Mouse (Mus musculus) thymus, postnatal 10 days (tissue): ENCODE measurements at regions not wholly inside any gene's neighbourhood (a gene's known extent, or its start where the extent isn't known, plus 50 kb on each side); places are given as distances from the start of the nearest gene placed in this dataset.

Experiments used
- DNase-seq, 2 experiments: peaks; one replicate each; pipeline ENCODE4 v3.0.0; 2021; ENCODE audit warnings: low spot score in 2 of 2

GRCm38 (mm10) chr13:112171940-112172715 is 116.1 kb upstream of the Ankrd55 start:
- no peak for DNase-seq

DNA sequence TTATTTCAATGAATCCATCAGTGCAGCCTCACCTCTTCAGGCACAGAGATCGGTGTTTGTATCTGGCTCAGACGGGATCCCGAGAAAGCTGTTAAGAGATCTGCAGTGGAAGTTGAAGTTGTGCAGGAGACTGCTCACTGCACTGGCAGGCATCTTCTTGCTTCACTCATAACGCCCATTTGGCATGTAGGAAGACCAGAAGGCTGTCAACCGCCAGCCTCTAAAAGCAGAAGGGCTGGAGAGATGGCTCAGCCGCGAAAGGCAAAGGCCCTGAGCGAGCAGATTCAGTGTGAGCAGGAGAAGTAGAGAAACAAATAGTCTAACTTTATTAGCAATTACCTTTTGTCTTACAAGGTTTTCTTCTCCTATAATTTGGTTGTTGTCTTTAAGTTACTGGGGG is 114.3 kb upstream of the Ankrd55 start:
- DNase-seq: no peak

- DNase-seq: no peak
Observed at GRCm38 (mm10) chr13:112178031-112178430, 110.2 kb upstream of the Ankrd55 start.

- no peak for DNase-seq
Observed at GRCm38 (mm10) chr13:112183996-112184395, 104.3 kb upstream of the Ankrd55 start.

DNA sequence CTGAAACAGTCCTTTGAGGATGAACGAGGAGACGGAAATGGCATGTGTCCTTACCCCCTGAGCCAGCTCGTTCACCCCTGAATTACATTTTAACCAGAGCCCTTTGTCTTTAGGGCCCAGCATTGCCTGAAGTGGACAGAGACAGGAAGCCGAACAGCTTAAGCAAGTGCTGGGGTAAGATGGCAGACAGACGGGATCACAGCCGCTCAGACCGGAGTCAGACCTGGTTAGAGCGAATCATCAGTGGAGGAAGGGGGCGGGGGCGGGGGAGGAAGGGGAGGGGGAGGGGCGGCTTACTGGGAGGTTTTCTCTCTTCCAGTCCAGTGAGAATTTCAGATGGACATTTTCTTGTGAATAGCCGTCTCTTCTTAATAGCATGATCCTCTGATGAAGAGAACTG is 103.1 kb upstream of the Ankrd55 start:
- DNase-seq: no peak

- DNase-seq: no peak
Observed at GRCm38 (mm10) chr13:112187226-112187625, 101.0 kb upstream of the Ankrd55 start.

DNA sequence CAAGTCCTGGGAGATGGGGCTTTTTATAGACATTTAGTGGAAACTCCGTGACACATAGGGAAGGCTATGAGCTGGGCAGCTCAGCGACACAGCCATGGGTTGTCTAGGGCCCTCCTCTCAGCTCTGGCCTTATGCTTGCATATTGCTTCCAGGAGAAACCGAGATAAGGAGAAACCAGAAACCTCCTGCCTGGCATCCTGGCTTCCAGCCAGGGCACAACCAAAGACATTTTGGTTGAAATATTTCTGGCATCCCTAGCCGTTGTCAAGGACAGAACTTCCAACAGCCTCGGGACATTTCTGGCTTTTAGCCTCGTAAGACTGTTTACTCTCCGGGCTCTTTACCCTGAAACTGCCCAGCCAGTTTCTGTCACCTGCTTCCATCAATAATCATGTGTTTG is 99.9 kb upstream of the Ankrd55 start:
- no peak for DNase-seq

DNA sequence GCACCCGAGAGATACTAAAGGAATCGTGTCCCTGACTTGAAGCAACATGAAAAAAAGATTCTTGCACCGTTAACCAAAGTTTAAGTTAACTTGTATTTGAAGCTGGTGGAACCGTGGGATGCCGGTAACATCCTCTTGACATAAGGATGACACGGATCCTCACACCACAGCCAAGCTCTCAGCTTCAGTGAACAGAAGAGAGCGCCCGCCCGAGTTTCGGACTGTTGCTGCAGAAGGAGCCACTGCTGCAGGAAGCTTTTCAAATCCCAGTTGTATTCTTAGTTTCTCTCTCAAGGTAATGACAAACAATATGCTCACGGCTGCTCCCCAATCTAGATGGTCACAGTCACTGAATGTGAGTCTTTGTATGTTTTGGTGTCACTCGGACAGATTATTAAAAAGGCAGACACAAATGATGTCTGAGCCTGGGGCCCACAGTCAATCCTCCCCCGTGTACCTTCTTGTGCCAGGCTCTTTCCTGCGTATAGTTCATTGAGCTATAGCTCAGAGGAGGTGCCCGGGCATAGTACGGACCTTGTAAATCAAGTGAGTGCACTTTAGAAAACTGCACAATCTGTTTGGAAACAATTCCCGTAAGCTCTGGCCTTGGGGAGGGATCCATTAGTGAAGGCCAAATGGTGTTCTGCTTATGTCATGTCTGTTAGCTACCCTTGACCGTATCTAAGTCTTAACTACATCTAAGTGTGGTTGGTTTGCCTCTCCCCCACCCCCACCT is 99.3 kb upstream of the Ankrd55 start:
- DNase-seq: no peak

DNA sequence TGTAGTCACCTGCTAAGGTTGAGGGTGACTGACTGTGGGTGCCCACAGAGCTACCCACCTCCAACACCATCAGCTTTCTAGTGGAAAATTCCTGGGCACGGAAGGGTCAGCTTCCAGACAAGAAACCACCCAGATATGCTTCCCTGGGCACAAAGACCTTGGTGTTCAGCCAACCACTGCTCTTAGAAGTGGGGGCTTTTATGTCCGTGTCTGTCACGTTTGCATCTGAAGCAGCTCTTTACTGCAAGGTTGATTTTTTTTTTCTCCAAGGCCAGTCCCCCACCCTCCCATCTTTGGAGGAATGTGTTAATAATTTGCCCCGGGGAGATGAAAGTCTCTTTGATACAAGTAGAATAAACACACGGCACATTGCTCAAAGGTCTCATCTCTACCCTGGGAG is 98.6 kb upstream of the Ankrd55 start:
- no peak for DNase-seq

DNA sequence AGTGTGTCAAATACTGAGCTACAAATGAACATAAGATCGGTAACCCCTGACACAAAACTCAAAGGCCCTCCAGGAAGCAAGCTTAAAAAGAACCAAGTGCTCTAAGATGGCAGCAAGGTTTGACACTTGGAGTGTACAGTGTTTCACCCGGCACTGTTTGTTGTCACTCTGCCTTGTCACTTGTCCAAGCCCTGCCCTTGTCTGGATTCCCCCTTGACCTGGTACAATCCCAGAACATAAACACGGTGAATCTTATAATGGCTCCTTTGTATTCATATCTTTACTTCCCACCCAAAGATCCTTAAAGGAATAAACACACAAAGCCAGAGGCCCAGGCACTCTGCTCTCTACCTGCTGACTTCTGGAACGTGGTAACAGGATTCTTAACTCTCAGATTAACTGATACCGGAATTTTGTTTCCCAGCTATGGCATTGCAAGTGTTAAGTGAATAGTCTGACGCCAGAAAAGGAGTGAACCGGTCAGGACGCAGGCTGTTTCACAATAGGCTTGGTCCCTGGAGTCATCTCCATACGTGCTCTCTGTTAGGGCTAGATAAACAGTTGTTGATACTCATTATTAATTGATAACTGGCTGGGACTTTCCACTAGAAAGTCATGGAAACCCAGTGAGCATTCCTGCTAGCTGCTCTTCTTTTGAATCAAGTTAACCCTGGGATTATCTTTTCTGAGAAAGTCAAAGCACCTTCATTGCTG is 95.9 kb upstream of the Ankrd55 start:
- DNase-seq: no peak

- DNase-seq: no peak
Observed at GRCm38 (mm10) chr13:112193676-112194075, 94.6 kb upstream of the Ankrd55 start.

DNA sequence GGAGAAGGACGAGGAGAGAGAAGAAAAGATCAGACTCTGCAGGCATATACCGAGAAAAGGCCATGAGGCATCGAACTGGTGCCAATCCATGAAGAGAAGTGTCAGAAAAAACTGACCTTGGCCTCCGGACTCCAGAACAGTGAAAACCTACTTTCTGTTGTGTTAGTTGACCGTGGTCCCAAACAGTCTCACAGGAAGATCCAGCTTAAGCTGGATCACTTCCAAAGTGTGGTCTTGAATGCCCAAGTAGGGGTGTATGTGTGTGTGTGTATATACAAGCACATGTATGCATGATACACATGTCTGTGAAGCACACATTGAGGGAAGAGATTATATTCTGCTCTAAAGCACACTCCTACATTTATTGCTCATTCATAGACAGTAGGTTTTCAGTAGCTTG is 93.3 kb upstream of the Ankrd55 start:
- no peak for DNase-seq

DNA sequence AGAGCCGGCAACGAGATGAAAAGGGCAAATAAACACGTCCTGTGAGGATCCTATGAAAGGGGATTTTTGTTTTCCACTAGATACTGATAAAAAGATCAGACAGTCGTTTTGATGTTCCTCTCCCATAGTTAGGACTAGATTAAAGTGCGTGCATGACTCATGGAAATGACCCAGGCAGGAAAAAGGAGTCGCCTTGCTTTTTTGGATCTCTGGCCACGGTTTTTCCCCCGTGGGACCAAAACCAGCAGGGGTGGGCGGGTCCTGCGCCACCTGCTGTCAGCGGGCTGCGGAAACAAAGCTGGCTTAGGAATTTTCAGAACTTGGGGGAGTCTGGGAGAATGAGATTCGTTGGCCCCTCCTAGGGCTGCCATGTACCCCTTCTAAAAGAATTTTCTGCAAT is 91.5 kb upstream of the Ankrd55 start:
- peak in 1 of 2 experiments; percentile 45 for DNase-seq

- DNase-seq: no peak
Observed at GRCm38 (mm10) chr13:112203721-112204120, 84.5 kb upstream of the Ankrd55 start.

DNA sequence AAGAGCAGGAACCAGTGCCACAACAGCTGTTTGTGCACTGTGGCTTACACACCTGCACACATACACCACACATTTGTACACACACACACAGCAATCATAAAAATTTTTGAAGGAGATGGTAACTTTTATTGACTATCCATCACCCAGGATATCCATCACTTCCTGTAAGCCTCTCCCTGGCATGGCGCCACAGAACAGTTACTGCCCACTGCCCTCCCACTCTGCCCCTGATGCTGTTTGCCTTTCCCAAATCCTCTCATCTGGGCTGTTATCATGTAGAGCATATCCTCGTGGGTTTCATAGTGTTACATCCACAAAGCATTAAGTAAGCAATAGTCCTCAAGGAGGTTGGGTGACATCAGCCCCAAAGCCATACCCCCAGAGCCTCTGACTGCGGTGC is 84.0 kb upstream of the Ankrd55 start:
- DNase-seq: no peak

GRCm38 (mm10) chr13:112204813-112205212 is 83.4 kb upstream of the Ankrd55 start:
- DNase-seq: no peak

DNA sequence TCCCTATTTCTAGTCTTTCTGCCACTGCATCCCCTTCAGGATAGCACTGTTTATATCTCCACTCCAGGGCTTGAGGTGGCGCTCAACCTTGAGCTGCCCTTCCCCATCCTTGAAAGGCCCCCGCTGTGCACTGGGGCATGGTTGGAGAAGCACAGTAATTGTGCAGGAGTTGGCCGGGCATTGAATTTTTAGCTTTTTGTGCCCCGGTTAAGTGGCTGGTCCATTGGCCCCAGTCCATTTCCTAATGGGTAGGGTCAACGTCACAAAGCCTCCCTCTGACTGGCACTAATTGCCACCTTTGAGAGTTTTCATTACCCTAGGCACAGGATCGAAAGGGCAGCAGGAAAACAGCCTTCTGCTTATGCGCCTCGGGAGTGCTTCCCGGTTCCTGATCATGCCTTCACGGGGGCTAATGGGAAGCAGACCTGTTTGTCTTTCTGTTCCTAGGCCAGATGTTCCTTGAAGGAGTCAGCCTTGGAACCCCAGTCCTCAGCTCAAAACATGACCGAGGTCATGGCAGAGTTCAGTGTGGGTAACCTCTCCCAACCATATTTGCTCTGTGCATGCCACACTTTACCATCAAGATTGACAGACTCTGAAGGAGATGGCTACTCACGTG is 80.5 kb upstream of the Ankrd55 start:
- DNase-seq: no peak

DNA sequence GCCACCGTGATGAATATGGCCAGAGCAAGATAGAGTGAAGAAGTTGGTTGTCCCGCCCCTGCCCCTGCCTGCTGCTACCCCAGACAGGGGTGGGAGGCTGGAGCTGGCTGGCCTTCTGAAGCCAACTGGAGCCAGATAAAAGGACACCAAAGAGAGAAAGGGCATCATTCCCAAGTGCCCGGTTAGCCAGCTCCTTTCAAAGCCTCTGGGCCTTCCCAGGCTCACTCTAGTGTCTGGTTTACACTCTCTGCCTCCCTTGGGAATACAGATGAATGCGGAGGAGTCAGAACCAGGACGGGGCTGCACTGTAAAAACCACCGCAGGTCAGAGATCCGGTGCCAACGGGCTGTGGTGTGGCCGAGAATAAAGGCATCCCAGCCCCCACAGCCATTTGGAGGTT is 76.4 kb upstream of the Ankrd55 start:
- no peak for DNase-seq

GRCm38 (mm10) chr13:112212391-112212790 is 75.9 kb upstream of the Ankrd55 start:
- no peak for DNase-seq

GRCm38 (mm10) chr13:112213652-112214081 is 74.6 kb upstream of the Ankrd55 start:
- no peak for DNase-seq

DNA sequence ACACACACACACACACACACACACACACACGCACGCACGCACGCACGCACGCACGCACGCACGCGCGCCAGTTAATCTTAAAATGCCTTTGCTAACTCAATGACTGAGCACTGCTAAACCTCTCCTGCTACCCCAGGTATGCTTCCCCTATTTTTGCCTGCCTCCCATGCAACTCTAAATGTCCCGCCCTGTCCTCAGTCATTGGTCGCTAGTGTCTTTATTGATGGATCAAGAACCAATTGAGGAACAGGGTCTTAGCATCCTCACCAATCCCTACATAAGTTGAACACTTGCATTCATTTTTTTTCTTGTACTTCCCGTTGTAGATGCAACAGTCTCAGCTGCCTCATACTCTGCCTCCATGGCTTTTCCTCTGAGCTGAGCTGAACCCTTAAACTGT is 72.2 kb upstream of the Ankrd55 start:
- no peak for DNase-seq

GRCm38 (mm10) chr13:112218389-112218788 is 69.9 kb upstream of the Ankrd55 start:
- no peak for DNase-seq
